ENCODE assay signal across 8 mouse cellular contexts in genomic region chr3:26331177-26332061, GRCm38 (mm10). TPM values are rescaled to one million over a fixed set of nuclear protein-coding genes. Genes with fewer than 3 reads are reported as not detected.
DNase-seq lines count a peak whose midpoint lies in the region; ATAC-seq and TF ChIP-seq lines count a peak whose summit lies in the region.

No protein-coding gene starts in this region.

- no peaks in the 10 kb centered on the region for H3K9me3 ChIP-seq in ES-E14 (ENCODE audit: control insufficient read depth, insufficient read depth, low read depth, low read length)
- no peaks in the 10 kb centered on the region for H3K9me3 ChIP-seq in embryonic facial prominence, embryonic 11.5 days (replicated peaks; ENCODE audit: control insufficient read depth, low read length)
- no peaks in the 10 kb centered on the region for H3K9me3 ChIP-seq in intestine, embryonic 14.5 days (ENCODE audit: control insufficient read depth, low read length)
- no peaks in the 10 kb centered on the region for H3K9me3 ChIP-seq in liver, embryonic 12.5 days (replicated peaks)

- in situ Hi-C loops in ES-E14 (cut with MboI; ENCODE audit: low sequenced_read_pairs in 2 of 2, unreplicated experiment in 2 of 2), result no loop called here

- H3K9ac ChIP-seq in ES-E14 (ENCODE audit: insufficient read depth, low read depth, low read length, poor library complexity, severe bottlenecking), result peak overlapping the region; percentile 55; the same call in 1 of the 2 replicates
- peak overlapping the region; percentile 72 for H3K9ac ChIP-seq in embryonic facial prominence, embryonic 11.5 days (replicated peaks; ENCODE audit: low read length)
- H3K9ac ChIP-seq in intestine, embryonic 14.5 days (ENCODE audit: low read length), result peak overlapping the region; percentile 50
- no peak overlapping the region for H3K9ac ChIP-seq in liver, embryonic 12.5 days

- H3K36me3 ChIP-seq in ES-E14 (ENCODE audit: control insufficient read depth, insufficient read depth, low read length, poor library complexity, severe bottlenecking), result no peaks in the 10 kb centered on the region
- H3K36me3 ChIP-seq in embryonic facial prominence, embryonic 11.5 days (replicated peaks; ENCODE audit: control insufficient read depth, insufficient read depth, low read depth, low read length), result no peaks in the 10 kb centered on the region
- no peaks in the 10 kb centered on the region for H3K36me3 ChIP-seq in intestine, embryonic 14.5 days (ENCODE audit: control insufficient read depth, insufficient read depth, low read length)
- no peaks in the 10 kb centered on the region for H3K36me3 ChIP-seq in liver, embryonic 12.5 days

- peak; percentile 71 for ATAC-seq in embryonic facial prominence, embryonic 11.5 days (replicated peaks; ENCODE audit: insufficient number of reproducible peaks, low FRiP score, low TSS enrichment, low read depth)
- peak; percentile 56; the same call in 1 of the 2 replicates for ATAC-seq in intestine, embryonic 14.5 days (replicated peaks; ENCODE audit: low FRiP score, low TSS enrichment, low read depth)
- no peak for ATAC-seq in liver, embryonic 12.5 days

- DNase-seq in heart, adult 11 months, result peak; percentile 58
- no peak for DNase-seq in heart, postnatal 25 days (ENCODE audit: low spot score)
- peak; percentile 19 for DNase-seq in ES-E14 (ENCODE audit: low read depth, low spot score)
- DNase-seq in embryonic facial prominence, embryonic 11.5 days (ENCODE audit: low spot score), result peak; percentile 63
- peak; percentile 81 for DNase-seq in intestine, embryonic 14.5 days (ENCODE audit: low spot score)
- DNase-seq in right cerebral cortex, postnatal 10 days (ENCODE audit: low spot score in 2 of 2), result peak; percentile 84 to 85
- no peak for DNase-seq in natural killer cell, adult 2 months (ENCODE audit: low spot score in 2 of 2)

- intact Hi-C loops in heart, postnatal 25 days (cut with DNase I), result no loop called here

- peaks cover 8% of the 10 kb centered on the region for H3K27me3 ChIP-seq in embryonic facial prominence, embryonic 11.5 days (ENCODE audit: control insufficient read depth, insufficient read depth, low read length)
- peaks cover 25% of the 10 kb centered on the region for H3K27me3 ChIP-seq in intestine, embryonic 14.5 days (replicated peaks; ENCODE audit: control insufficient read depth, insufficient read depth, low read length)
- peaks cover 39% of the 10 kb centered on the region for H3K27me3 ChIP-seq in liver, embryonic 12.5 days (replicated peaks)

- H3K27ac ChIP-seq in ES-E14 (ENCODE audit: insufficient read depth, low read depth, low read length, poor library complexity, severe bottlenecking), result no peak overlapping the region
- H3K27ac ChIP-seq in embryonic facial prominence, embryonic 11.5 days (replicated peaks; ENCODE audit: low read depth, low read length), result no peak overlapping the region
- peak overlapping the region; percentile 16; the same call in 1 of the 2 replicates for H3K27ac ChIP-seq in intestine, embryonic 14.5 days (ENCODE audit: low read depth)
- H3K27ac ChIP-seq in liver, embryonic 12.5 days, result no peak overlapping the region

- under 1% methylated on average over 60 of the region's 60 CpGs for WGBS in embryonic facial prominence, embryonic 11.5 days
- under 1% methylated on average over 60 of the region's 60 CpGs for WGBS in intestine, embryonic 14.5 days
- WGBS in liver, embryonic 12.5 days (ENCODE audit: insufficient replicate concordance), result 2% methylated on average over 60 of the region's 60 CpGs

- peak overlapping the region; percentile 61 to 70 for H3K4me3 ChIP-seq in ES-E14 (ENCODE audit: insufficient read depth in 1 of 2, low read depth in 1 of 2, low read length in 2 of 2, poor library complexity in 1 of 2, severe bottlenecking in 1 of 2)
- peak overlapping the region; percentile 62 for H3K4me3 ChIP-seq in embryonic facial prominence, embryonic 11.5 days (ENCODE audit: low read depth, low read length)
- H3K4me3 ChIP-seq in intestine, embryonic 14.5 days (ENCODE audit: low read depth, low read length), result peak overlapping the region; percentile 47
- peak overlapping the region; percentile 32 for H3K4me3 ChIP-seq in liver, embryonic 12.5 days

- H3K4me2 ChIP-seq in embryonic facial prominence, embryonic 11.5 days (ENCODE audit: low read depth, low read length), result peak overlapping the region; percentile 97
- peak overlapping the region; percentile 58 for H3K4me2 ChIP-seq in intestine, embryonic 14.5 days (ENCODE audit: low read length)
- H3K4me2 ChIP-seq in liver, embryonic 12.5 days, result peak overlapping the region; percentile 54

- no peaks in the 10 kb centered on the region for H3K4me1 ChIP-seq in ES-E14 (ENCODE audit: control insufficient read depth in 2 of 2, insufficient read depth in 2 of 2, low read length in 2 of 2, poor library complexity in 1 of 2)
- H3K4me1 ChIP-seq in embryonic facial prominence, embryonic 11.5 days (ENCODE audit: control insufficient read depth, insufficient read depth, low read length), result no peaks in the 10 kb centered on the region; the same call in 1 of the 2 replicates
- peaks cover 4% of the 10 kb centered on the region for H3K4me1 ChIP-seq in intestine, embryonic 14.5 days (replicated peaks; ENCODE audit: control insufficient read depth, insufficient read depth, low read length)
- H3K4me1 ChIP-seq in liver, embryonic 12.5 days, result no peaks in the 10 kb centered on the region

TF ChIP-seq in ES-E14, 5 proteins besides CTCF, POLR2A, EP300 and RAD21:
- TF ChIP-seq ZNF384 (IDR thresholded peaks at IDR 0.05; ENCODE audit: low read depth, low read length) (no peak), MAFK (IDR thresholded peaks at IDR 0.05; ENCODE audit: insufficient read depth, low read depth, low read length) (no peak), HCFC1 (IDR thresholded peaks at IDR 0.05; ENCODE audit: borderline replicate concordance, insufficient read depth, low read length) (no peak), ZC3H11A (IDR thresholded peaks at IDR 0.05; ENCODE audit: borderline replicate concordance, low read depth, low read length) (no peak), CHD2 (IDR thresholded peaks at IDR 0.05; ENCODE audit: low read depth, low read length) (no peak)

RNA-seq across cellular contexts. Expression of gene Nlgn1, which starts 0.8 kb away (rescaled TPM):
- not detected for total RNA-seq in heart, postnatal 25 days (2021)
- 0.04 TPM in 1 of 2 replicates, not detected in the other for total RNA-seq in ES-E14 (2012; rRNA removed)
- polyA plus RNA-seq in embryonic facial prominence, embryonic 11.5 days (2014; fragmentation: Nextera tagmentation; extraction: Ambion mirVana), result 1.9 and 2.7 TPM in 2 replicates
- 2.7 and 4.2 TPM in 2 replicates for polyA plus RNA-seq in intestine, embryonic 14.5 days (2014; fragmentation: Nextera tagmentation; extraction: Ambion mirVana)
- polyA plus RNA-seq in liver, embryonic 12.5 days (2016; fragmentation: Nextera tagmentation; extraction: Ambion mirVana), result 0.04 TPM in 1 of 2 replicates, not detected in the other

Comparison
In these comparisons a context has a peak if more than half of its experiments do, and no peak if none do; other contexts are left out.
1. DNase-seq: peak in heart, adult 11 months (single experiment), ES-E14 (single experiment), embryonic facial prominence, embryonic 11.5 days (single experiment), intestine, embryonic 14.5 days (single experiment) and right cerebral cortex, postnatal 10 days (2 of 2); none in heart, postnatal 25 days (single experiment) and natural killer cell, adult 2 months (0 of 2).
2. Peak in every context shown above with its lines, with median percentiles within 50 percentile points of each other: H3K4me3 ChIP-seq and H3K4me2 ChIP-seq.